Mouse (Mus musculus) frontal cortex, postnatal 36 days (tissue): ENCODE measurements at regions not wholly inside any gene's neighbourhood (a gene's known extent, or its start where the extent isn't known, plus 50 kb on each side); places are given as distances from the start of the nearest gene placed in this dataset.

ENCODE experiments used
- DNase-seq, 2 experiments: peaks; one replicate each; pipeline ENCODE4 v3.0.0; 2022; ENCODE audit warnings: low spot score in 2 of 2

GRCm38 (mm10) chr14:102925769-102926443 is 56.5 kb downstream of the Kctd12 start:
- peak; percentile 28 to 60 for DNase-seq

GRCm38 (mm10) chr14:102924674-102925073 is 57.8 kb downstream of the Kctd12 start:
- DNase-seq = no peak

- no peak for DNase-seq
These were observed 59.9 kb downstream of the Kctd12 start for GRCm38 (mm10) chr14:102922496-102922993.

DNA sequence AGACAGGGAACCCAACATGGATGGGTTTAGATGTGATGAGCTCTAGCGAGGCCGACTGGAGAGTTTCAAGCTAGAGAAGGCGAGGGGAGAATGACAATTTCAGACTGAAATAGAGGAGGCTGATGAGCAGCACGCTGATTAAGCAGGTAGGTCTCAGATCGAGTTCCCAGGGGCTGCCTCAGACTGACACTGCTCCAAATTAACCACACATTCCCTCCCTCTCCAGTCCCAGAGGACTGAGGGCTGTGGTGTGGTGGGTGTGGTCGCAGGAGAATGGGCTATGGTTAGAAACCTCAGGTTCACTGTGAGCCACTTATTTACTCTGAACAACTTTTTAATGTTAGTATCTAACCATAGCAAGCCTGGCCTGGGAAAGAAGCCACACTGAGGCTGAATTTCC is 62.0 kb downstream of the Kctd12 start:
- no peak for DNase-seq

- DNase-seq = no peak
These were observed 63.1 kb downstream of the Kctd12 start for GRCm38 (mm10) chr14:102919261-102919801.

DNA sequence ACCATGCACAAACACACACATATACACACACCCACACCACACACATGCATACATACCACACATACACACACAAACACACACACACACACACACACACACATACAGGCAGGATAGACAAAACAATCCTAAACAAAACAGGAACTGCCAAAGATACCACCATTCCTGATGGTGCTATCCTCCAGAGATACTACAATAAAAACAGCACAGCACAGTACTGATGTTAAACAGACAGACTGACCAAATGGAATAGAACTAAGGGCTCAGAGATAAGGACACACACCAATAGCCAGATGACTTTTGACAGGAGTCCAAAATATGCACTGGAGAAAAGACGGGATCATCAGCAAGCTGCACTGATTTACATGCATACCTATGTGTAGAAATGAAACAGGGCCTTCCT is 64.5 kb downstream of the Kctd12 start:
- no peak for DNase-seq

DNA sequence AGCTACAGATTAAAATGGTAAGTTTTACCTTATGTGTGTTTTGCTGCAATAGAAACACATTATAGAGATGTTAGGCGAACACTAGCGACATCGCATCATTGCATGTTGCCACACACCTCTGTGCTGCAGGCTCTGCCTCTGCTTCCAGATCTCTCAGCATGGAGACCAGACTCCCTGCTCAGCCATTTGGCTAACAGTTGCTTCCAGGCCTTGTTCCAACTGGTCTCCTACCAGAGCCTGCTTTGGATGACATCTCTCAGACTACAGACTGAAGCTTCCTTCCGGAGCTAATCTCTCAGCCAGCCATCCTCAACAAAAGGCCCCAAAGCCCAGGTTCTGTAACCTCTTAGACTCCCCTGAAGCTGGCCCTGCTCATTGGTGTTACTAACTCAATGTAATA is 66.5 kb downstream of the Kctd12 start:
- no peak for DNase-seq

GRCm38 (mm10) chr14:102911582-102911981 is 70.9 kb downstream of the Kctd12 start:
- DNase-seq = no peak

DNA sequence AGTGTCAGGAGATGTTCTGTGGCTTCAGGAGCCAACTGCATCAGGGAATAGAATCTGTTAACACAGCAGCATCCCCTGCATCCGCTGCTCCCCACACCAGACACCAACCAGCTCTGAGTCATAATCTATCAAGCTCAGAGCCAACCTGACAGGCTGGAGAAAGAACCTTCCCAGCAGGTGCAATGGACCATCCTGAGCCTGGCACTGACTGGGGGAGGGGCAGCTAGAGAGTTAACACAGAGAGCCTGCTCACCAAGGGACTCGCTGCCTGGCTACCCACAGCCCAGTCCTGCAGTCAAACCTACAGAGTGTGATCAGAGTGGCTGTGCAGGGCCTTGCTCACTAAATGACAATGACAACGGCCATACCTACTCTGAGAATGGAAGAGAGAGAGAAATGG is 73.4 kb downstream of the Kctd12 start:
- no peak for DNase-seq

DNA sequence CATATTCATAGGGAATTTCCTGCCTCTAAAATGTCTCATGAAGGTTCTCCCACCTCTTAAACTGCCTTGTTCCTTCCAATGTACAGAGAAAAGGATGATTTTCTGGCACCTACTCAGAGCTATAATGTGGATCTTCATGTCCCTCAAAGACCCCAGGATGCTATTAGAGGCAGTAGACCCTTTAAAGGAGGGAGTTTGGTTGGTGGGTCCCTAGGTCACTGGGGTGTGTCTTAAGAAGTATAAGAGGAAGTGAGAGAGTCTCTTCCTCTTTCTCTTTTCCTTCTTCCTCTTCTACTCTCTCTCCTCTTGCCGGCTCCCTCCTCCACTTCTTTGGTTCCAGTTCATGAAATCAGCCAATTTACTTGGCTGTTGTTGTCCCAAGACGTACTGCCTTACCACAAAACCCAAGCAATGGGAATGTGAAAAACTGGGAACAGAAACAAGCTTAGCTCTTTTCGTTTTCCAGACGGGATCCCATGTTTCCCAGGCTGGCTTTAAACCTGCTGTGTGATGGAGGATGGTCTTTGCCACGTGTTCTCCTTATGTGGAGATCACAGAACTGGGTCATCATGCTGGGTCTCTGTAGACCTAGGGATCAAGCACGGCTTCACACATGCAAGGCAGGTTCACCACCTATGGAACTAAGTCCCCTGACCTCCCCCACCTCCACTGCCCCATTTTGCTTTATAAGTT is 74.9 kb downstream of the Kctd12 start:
- DNase-seq = no peak

DNA sequence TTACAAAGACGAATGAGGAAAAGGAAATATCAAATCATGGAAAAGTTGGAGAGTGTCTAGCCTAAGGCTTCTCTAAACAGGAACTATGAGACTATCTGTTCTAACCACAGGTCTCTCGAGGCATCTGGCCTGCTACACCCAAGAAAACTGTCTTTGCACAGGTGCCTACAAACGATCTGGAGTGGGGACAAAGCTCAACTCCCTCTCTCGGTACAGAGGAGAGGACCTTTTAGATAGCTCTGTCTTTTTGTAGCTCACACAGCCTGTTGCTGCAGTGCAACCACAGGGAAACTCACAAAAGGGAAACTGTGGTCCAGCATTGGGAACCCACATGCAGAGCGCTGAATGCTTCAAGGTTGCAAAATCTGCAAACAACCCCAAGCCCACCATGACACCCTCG is 75.6 kb downstream of the Kctd12 start:
- DNase-seq = no peak

DNA sequence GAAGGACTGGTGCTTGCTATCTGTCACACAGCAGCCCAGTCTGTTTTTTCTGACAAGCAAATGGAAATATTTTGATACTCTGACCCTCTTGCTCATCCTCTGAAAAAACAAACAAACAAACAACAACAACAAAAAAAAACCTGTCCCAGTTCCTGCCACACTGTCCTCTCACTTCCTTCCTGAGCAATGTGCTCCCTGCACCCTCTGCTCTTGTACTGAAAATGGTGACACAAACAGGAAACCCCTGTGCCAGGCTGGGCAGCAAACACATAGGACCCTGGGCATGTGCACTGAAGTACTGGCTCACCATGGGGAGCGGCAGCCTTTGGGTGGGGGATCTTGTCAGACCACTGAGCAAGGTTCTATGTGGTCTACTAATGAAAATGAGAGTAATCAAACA is 76.2 kb downstream of the Kctd12 start:
- no peak for DNase-seq

GRCm38 (mm10) chr14:102902906-102903305 is 79.5 kb downstream of the Kctd12 start:
- DNase-seq = peak; percentile 70 to 81

- DNase-seq = no peak
These were observed 80.2 kb downstream of the Kctd12 start for GRCm38 (mm10) chr14:102902236-102902635.

GRCm38 (mm10) chr14:102898445-102898844 is 84.0 kb downstream of the Kctd12 start:
- no peak for DNase-seq

DNA sequence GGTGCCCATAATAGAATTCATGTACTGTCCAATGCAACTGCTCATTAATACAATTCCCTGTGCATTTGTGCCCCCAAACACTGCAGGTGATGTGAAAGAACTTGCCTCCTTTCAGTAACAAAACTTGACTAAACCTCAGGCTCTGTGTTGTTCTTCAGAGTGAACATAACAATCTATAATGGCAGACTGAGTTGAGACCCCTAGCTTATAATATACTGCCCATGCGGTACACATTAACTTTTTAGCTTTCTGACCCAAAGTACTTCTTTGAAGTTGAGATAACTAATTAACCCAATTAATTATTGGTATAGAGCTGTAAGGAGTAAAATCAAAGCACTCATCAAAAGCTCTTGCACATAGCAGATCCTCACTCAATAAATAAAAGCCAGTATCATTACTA is 85.4 kb downstream of the Kctd12 start:
- DNase-seq = no peak

GRCm38 (mm10) chr14:102896527-102896926 is 85.9 kb downstream of the Kctd12 start:
- no peak for DNase-seq

DNA sequence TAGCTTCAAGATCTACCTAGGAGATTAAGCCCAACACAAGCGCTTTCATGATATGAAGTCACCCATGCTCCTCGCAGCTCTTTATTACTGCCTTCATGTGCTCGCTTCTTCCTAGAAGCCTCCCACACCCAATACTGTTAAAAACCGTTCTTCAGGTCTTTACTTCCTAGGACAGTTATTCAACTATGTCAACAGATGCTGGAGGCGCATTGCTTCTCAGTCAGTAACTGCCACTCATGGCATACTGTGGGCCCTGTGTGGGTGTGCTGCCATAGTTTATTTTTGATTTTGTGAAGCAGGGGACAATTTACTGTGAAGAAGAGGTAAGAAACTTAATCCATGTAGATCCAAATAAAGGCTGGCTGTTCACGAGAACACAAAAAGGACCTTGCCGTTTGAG is 89.2 kb downstream of the Kctd12 start:
- DNase-seq = peak in 1 of 2 experiments; percentile 26

DNA sequence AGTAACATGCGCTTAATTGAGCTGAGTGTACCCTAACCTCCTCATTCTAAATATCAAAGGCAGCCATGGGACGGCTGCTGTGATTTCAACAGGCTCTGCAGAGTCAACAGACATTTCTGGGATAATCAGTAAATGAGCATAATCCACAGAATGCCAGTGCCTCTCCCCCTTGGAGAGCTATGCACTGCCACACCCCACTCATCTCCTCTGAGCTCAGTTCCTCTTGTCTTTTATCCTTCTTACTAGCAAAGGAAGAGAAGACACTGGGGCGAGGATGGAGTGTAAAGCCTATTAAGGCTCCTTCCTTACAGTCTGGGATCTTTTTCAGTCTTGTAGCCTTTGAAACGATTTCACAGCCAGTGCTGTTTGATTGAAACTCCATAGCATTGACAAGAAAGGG is 90.9 kb downstream of the Kctd12 start:
- no peak for DNase-seq

DNA sequence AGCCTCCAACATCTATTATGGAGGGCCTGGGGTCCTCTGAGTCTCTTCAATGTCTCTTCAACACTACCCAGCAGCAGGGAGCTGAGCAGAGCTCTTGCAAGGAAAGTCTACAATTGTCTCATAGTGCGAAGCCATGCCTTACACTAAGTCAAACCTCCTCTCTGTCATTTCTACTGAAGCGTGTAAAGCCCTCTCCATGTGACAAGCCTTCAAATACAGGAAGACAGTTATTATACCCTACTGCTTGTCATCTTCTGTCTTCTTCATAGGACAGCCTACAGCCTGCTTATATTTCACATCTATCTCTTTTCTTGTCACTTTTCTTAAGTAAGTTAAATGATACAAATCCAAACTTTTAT is 97.2 kb downstream of the Kctd12 start:
- DNase-seq = no peak

GRCm38 (mm10) chr14:102884539-102885239 is 97.7 kb downstream of the Kctd12 start:
- no peak for DNase-seq

DNA sequence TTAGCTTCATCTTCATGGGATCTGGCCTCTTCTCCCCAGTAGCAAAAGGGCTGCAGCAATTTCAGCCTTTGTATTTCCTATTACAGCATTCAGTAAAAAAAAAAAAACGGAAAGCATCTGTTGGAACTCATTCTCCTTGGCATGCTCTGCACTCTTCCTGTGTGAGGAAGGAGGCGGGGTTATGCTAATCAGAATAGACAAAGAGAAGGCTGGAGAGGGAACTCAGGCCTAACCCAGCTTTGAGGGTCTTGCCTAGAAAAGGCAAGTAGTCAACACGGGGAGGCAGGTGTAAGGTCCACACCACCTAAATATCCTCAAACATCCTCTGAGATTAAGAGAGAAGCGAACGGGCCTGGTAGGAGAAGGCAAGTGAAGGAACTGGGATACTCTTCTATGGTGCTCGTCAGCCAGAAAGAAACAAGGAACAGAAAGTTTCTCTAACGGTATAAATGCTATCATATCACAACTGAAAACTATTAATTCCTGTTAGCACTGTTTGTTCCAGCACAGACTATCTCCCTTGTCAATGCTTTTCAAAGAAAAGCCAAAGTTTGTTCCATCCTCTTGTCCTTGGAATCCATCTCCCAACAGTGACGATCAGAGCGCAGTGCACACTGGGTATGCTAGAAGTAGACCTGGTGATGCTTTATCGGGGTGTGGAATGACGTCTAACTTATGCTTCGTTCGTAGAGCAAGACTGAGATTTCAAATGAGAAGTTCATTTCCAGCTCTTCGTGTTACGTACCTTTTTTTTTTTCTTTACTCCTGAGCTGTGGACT is 98.9 kb downstream of the Kctd12 start:
- DNase-seq = peak in 1 of 2 experiments; percentile 13
